19 mouse cellular contexts compared by ENCODE assay signal in genomic region chr7:67963691-67964090, GRCm38 (mm10). TPM values are rescaled to one million over a fixed set of nuclear protein-coding genes. Genes with fewer than 3 reads are reported as not detected.
DNase-seq lines count a peak whose midpoint lies in the region; ATAC-seq lines count a peak whose summit lies in the region.
"Had no signal": no experiment of that assay in that cellular context is flagged by ENCODE, and none has a peak within 500 bp of the region (broad histone marks: within the 10 kb centered on the region; RNA-seq: fewer than 3 reads in every experiment).

No protein-coding gene starts in this region.

- H3K27ac ChIP-seq in midbrain, embryonic 15.5 days: no peak overlapping the region

- ATAC-seq in midbrain, embryonic 15.5 days (replicated peaks): no peak
- ATAC-seq: activated CD4-positive, CD25-positive, alpha-beta regulatory T cell, adult 4 months; CD4-positive, CD25-positive, alpha-beta regulatory T cell, adult 4 months; Patski had no signal

- H3K27me3 ChIP-seq in midbrain, embryonic 15.5 days (replicated peaks): no peaks in the 10 kb centered on the region
- H3K27me3 ChIP-seq: Patski had no signal

- no peaks in the 10 kb centered on the region for H3K36me3 ChIP-seq in midbrain, embryonic 15.5 days (replicated peaks)
- H3K36me3 ChIP-seq: G1E had no signal

- DNase-seq in heart, adult 11 months: peak; percentile 75
- DNase-seq in heart, postnatal 10 days: no peak
- DNase-seq in ZHBTc4 (ENCODE audit: low read depth, low spot score): peak; percentile 67
- DNase-seq: adrenal gland, adult 2 months; adrenal gland, adult 8-10 months; adrenal gland, postnatal 10 days; adrenal gland, postnatal 14 days; adrenal gland, postnatal 25 days; adrenal gland, postnatal 36 days; B cell, adult 2 months; cerebellum, adult 11 months; cerebellum, adult 11-12 months; cerebellum, adult 18-20 months; cerebellum, adult 2 months had no signal

- H3K9ac ChIP-seq in midbrain, embryonic 15.5 days: no peak overlapping the region

- H3K4me2 ChIP-seq in midbrain, embryonic 15.5 days: no peak overlapping the region

- peaks cover 12% of the 10 kb centered on the region for H3K4me1 ChIP-seq in midbrain, embryonic 15.5 days

- H3K9me3 ChIP-seq in midbrain, embryonic 15.5 days: no peaks in the 10 kb centered on the region

- no peak overlapping the region for H3K4me3 ChIP-seq in midbrain, embryonic 15.5 days

- intact Hi-C loops in heart, postnatal 10 days (cut with DNase I): loop anchor here (5.0 kb wide), 1 partner anchor 394 kb away; no protein-coding TSS in a partner anchor

- 87% methylated on average over 3 of the region's 3 CpGs for WGBS in midbrain, embryonic 15.5 days

RNA-seq across cellular contexts. Expression of gene Igf1r, which starts 11.1 kb away (rescaled TPM):
- 10 to 100 TPM; 29.4 to 31.0 TPM for total RNA-seq in heart, postnatal 10 days (2021)
- polyA plus RNA-seq in midbrain, embryonic 15.5 days (2015; fragmentation: Nextera tagmentation; extraction: Ambion mirVana): 27.1 and 27.8 TPM in 2 replicates

Comparison
In these comparisons a context has a peak if more than half of its experiments do, and no peak if none do; other contexts are left out.
1. DNase-seq: peak in heart, adult 11 months (single experiment) and ZHBTc4 (single experiment); none in heart, postnatal 10 days (0 of 2).